Mouse (Mus musculus) right cerebral cortex, postnatal 25 days (tissue): ENCODE data around the gene Zfp933.
"Not testable (repeated sequence)": the region's sequence is repeated elsewhere in the genome, so short reads cannot be mapped to it uniquely, and the experiment has no call there.

Experiments
- DNase-seq: peaks from one replicate; pipeline ENCODE4 v3.0.0; 2022

Zfp933 gene

GRCm38 (mm10) chr4:147850776-147851175, 2.6 kb upstream of the Zfp933 start:
- no peak for DNase-seq

DNA sequence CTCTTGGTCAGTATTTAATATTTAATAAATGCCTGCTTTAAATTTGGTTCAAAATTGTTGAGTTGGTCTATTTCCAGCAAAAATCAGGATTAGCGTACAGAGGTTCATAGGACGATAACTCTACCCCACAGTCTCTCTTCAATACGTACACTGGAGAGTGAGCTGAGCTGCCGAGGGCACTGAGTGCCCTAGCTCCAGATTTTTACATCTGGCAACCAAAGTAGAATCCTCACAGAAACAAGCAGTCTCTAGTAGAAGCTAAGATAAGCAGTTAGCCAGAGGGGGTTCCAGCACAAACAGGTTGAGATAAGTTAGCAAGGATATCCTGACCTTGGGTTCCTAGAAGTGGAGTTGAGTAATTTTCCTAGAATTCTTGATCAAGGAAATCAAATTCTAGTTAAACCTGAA, 422 bp upstream of the Zfp933 start:
- DNase-seq = no peak

GRCm38 (mm10) chr4:147842871-147843270, 5.3 kb downstream of the Zfp933 start:
- no peak for DNase-seq

- peak; percentile 9 for DNase-seq
These were observed 8.9 kb downstream of the Zfp933 start for GRCm38 (mm10) chr4:147839282-147839681.

GRCm38 (mm10) chr4:147824389-147824788, 23.8 kb downstream of the Zfp933 start:
- no peak for DNase-seq

DNA sequence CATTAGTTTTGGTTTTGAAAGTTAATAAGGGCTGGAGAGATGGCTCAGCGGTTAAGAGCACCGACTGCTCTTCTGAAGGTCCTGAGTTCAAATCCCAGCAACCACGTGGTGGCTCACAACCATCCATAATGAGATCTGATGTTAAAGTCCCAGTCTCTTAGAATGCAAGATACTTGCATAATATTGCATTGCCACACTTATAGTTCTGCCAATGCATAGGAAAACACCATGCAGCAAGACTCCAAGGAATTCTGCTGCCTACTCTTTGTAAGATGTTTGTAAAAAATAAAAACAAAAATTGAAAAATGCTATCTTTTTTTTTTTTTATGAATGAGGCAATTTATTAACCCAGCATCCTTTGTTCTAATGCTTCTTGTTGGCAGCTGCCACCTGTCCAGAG, 26.8 kb downstream of the Zfp933 start:
- DNase-seq = not testable (repeated sequence)

- DNase-seq = not testable (repeated sequence)
These were observed 28.5 kb downstream of the Zfp933 start for GRCm38 (mm10) chr4:147819659-147820058.

DNA sequence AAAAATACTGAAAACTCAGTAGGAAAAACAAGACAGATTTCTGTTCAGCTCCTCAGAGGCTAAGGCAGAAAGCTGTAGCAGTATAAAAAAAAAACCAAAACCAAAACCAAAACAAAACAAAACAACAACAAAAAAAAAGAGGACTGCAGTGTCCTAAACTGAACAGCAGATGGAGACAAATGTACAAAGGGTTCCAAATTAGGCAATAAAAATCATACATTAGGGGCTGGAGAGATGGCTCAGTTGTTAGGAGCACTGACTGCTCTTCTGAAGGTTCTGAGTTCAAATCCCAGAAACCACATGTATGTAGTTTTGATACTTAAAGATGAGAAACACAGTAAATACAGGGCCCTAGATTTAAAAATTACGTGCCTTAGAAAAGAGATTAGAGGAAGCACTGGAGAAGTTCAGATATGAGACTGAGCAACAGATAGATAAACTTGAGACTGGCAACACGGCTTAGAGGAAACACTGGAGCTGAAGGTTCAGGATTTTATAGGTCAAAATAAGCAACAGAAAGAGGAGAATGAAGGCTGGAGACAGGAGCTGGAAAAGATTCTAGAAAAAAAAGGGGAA, 33.5 kb downstream of the Zfp933 start:
- no peak for DNase-seq

DNA sequence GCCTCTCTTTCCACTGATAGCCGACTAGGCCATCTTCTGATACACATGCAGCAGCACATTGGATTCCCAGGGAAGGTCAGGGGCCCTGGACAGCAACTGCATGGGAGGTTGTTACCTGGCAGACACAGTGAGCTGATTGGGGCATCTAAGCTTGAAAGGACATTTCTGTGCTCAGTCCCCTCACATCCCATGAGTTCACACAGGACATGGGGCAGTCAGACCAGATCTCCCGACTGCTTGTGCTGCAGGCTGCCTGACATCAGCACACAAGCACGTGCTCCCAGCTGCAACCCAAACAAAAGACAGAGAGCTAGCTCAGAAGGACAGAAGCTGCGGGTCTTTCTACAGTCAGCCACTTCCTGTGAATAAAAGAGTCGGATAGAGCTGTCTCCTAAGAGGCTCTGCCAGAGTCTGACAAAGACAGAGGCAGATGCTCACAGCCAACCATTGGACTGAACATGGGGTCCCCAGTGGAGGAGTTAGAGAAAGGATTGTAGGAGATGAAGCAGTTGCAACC, 34.9 kb downstream of the Zfp933 start:
- no peak for DNase-seq

- not testable (repeated sequence) for DNase-seq
These were observed 38.2 kb downstream of the Zfp933 start for GRCm38 (mm10) chr4:147809966-147810304.

- not testable (repeated sequence) for DNase-seq
These were observed 38.7 kb downstream of the Zfp933 start, which contains the start of gene Zfp984 for GRCm38 (mm10) chr4:147809292-147809965. Gene Zfp984, minus strand, starts transcription at chr4:147809788.

DNA sequence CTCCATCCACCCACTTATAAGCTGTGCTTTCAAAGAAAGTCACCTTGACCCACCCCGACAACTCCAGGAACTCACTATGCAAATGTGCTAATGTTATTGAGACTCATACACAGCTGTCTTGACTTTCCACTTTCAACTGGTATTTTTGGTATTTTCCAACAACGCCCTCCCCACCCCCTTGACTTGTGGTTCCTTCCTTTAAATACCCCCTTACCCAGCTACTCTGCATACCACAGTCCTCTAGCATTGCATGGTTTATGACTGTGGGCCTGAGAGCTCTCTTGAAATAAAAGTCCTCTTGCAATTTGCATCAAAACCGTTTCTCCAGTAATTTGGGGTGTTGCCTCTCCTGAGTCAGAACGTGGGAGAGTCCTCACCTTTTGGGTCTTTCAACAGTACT, 39.7 kb downstream of the Zfp933 start:
- DNase-seq = not testable (repeated sequence)

DNA sequence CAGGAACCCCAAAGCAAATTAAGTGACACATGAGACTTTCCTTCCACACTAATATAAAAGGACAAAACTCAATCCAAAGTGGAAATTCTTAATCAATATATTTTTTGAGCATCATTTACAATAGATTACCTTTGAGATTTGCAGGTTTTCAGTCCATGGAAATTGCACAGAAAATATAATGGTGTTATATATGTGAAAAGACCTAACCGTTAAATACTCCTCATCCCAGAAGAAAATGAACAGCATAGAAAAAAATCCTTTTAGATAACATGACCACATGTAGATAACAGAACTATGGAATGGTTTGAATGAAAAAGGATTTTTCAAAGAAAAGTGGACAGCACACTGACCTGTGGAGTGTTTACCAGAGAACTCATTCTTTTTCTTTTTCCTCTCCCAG, 52.9 kb downstream of the Zfp933 start:
- not testable (repeated sequence) for DNase-seq

DNA sequence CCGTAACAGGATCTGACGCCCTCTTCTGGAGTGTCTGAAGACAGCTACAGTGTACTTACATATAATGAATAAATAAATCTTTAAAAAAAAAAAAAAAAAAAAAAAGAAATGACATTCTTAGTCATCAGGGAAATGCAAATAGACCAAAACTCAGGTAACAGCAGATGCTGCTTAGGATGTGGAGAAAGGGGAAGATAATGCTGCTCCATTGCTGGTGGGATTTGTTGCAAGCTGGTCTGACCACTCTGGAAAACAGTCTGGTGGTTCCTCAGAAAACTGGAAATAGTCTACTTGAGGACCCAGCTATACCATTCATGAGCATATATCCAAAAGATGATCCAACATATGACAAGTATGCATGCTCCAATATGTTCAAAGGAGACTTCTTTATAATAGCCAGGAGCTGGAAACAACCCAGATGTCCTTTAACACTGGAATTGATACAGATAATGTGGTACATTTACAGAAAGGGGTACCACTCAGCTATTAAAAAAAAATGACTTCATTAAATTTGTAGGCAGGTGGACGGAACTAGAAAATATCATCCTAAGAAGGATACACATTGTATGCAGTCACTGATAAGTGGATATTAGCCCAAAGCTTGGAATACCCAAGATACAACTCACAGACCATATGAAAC, 54.0 kb downstream of the Zfp933 start:
- not testable (repeated sequence) for DNase-seq

DNA sequence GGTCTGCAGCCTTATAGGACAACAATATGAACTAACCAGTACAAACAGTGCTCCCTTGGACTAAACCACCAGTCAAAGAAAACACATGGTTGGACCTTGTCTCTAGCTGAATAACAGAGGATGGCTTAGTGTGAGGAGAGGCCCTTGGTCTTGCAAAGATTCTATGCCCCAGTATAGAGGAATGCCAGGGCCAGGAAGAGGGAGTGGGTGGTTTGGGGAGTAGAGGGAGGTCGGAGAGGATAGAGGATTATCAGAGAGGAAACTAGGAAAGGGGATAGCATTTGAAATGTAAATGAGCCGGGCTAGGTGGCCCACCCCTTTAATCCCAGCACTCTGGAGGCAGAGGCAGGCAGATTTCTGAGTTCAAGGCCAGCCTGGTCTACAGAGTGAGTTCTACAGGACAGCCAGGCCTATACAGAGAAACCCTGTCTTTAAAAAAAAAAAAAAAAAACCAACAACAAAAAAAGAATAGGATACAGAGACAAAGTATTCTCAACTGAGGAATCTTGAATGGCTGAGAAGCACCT, 54.7 kb downstream of the Zfp933 start:
- DNase-seq = not testable (repeated sequence)

DNA sequence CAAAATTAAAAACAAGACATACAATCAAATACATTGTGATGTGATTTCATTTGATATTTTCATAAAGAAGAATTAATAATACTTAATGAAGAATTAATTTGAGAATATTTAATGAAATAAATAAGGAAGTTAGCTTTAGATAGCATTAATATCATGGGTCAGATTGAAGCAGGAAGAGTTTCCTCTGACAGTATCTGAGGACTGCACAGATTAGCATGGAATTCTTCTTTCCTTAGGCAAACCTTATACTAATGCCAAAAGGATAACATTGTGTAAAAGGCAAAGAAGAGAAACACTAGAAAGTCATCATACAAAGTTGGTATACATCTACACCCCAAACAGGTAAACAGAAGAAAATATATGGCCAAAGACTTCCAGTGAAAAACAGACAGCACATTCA, 56.4 kb downstream of the Zfp933 start:
- not testable (repeated sequence) for DNase-seq
